Mouse (Mus musculus): ENCODE measurements at regions not wholly inside any gene's neighbourhood (a gene's known extent, or its start where the extent isn't known, plus 50 kb on each side); places are given as distances from the start of the nearest gene placed in this dataset.

DNA sequence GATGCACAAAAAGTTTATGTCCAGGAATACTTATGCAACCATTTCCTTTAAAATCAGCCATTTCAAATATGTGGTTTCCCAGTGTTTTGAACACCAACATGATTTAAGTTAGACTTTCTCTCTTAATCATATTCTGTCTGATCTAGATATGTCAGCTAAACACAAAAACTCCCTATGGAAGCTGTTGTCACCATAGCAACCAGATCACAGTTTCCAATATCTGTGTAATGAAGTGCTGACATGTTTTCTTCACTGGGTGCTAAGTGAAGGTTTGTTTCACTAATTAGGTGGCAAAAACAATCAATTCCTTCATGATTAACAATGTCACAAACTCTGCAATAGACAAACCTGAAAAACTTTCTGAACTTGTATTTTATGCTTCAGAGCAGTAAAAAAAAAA lies 615.9 kb upstream of the Ccng1 start:
- peak; percentile 2 for DNase-seq (ENCODE audit: low read depth, low spot score)

- no peak for DNase-seq (ENCODE audit: low read depth, low spot score)
Measured at GRCm38 (mm10) chr11:41341107-41341506, 586.0 kb upstream of the Ccng1 start.

- DNase-seq (ENCODE audit: low read depth, low spot score): no peak
Measured at GRCm38 (mm10) chr11:41340383-41340782, 585.3 kb upstream of the Ccng1 start.

GRCm38 (mm10) chr11:41337134-41337533 lies 582.0 kb upstream of the Ccng1 start:
- no peak for DNase-seq (ENCODE audit: low read depth, low spot score)

- no peak for DNase-seq (ENCODE audit: low read depth, low spot score)
Measured at GRCm38 (mm10) chr11:41333689-41334088, 578.6 kb upstream of the Ccng1 start.
